14 mouse cellular contexts compared by ENCODE assay signal in the genomic region with DNA sequence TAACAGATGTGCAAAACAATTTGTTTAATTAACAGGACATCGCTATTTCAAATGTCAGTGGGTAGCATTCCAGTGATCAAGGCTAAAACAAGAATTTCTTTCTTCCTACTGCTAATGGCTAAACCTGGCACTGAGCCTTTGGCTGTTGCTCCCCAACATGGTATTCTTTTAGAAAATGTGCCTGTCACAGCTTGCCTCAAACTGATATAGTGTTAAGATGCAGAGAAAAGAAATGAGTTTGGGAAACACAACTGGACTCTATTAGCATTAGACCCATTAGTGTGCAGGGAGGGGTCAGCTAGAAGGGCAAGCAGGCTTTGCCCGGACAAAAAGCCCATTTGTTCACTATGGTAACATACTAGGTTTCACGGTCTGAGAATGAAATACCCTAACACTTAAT.
DNase-seq lines count a peak whose midpoint lies in the region.
"Had no signal": no experiment of that assay in that cellular context is flagged by ENCODE, and none has a peak within 500 bp of the region (broad histone marks: within the 10 kb centered on the region; RNA-seq: fewer than 3 reads in every experiment).

No protein-coding gene starts in this region.

- intact Hi-C loops in left cerebral cortex, postnatal 14 days (cut with DNase I): no loop called here
- intact Hi-C loops in left cerebral cortex, postnatal 25 days (cut with DNase I): no loop called here

- peak; percentile 1 to 3 for DNase-seq in left cerebral cortex, postnatal 14 days (ENCODE audit: low spot score in 2 of 2)
- DNase-seq in left cerebral cortex, postnatal 25 days (ENCODE audit: low spot score in 2 of 2): no peak
- peak; percentile 43 for DNase-seq in embryo, embryonic 10.5 days (ENCODE audit: low spot score)
- DNase-seq in forelimb bud, embryonic 11.5 days (ENCODE audit: low read depth, low spot score): peak; percentile 45
- peak; percentile 18 for DNase-seq in mesoderm, embryonic 11.5 days (ENCODE audit: low read depth, low spot score)
- DNase-seq in urinary bladder, adult 2 months (ENCODE audit: low spot score): no peak
- DNase-seq in layer of hippocampus, postnatal 25 days (ENCODE audit: extremely low spot score in 1 of 2, low spot score in 1 of 2): no peak
- DNase-seq in layer of hippocampus, adult 11-12 months (ENCODE audit: low spot score): no peak
- DNase-seq: adrenal gland, postnatal 36 days; cerebellum, adult 11 months; gastrocnemius, postnatal 36 days; heart, postnatal 10 days; kidney, postnatal 14 days; spleen, adult 18-20 months had no signal

Comparison
In these comparisons a context has a peak if more than half of its experiments do, and no peak if none do; other contexts are left out.
1. DNase-seq: peak in left cerebral cortex, postnatal 14 days (2 of 2), embryo, embryonic 10.5 days (single experiment), forelimb bud, embryonic 11.5 days (single experiment) and mesoderm, embryonic 11.5 days (single experiment); none in left cerebral cortex, postnatal 25 days (0 of 2), urinary bladder, adult 2 months (single experiment), layer of hippocampus, postnatal 25 days (0 of 2) and layer of hippocampus, adult 11-12 months (single experiment).